Mouse (Mus musculus): Measurements from ENCODE around the gene Slc28a1.
"Not testable (repeated sequence)": the region's sequence is repeated elsewhere in the genome, so short reads cannot be mapped to it uniquely, and the experiment has no call there.

Slc28a1 gene

DNA sequence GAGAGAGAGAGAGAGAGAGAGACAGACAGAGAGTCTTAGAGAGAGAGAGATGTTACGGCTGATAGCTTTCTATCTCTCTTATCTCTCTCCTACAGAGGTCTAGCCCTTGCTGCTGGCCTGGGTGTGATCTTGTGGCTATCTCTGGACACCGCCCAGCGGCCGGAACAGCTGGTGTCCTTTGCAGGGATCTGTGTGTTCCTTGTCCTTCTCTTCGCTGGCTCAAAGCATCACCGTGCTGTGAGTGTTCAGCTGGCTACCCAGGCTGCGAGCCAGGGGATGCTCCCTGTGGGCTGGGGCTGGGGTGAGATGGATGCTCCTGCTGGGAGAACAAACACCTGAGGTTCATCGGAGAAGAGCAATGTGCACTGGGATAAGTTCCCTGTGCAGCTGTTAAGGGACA is 10.2 kb downstream of the Slc28a1 start:
- no peak for DNase-seq (ENCODE audit: low read depth, low spot score)

DNA sequence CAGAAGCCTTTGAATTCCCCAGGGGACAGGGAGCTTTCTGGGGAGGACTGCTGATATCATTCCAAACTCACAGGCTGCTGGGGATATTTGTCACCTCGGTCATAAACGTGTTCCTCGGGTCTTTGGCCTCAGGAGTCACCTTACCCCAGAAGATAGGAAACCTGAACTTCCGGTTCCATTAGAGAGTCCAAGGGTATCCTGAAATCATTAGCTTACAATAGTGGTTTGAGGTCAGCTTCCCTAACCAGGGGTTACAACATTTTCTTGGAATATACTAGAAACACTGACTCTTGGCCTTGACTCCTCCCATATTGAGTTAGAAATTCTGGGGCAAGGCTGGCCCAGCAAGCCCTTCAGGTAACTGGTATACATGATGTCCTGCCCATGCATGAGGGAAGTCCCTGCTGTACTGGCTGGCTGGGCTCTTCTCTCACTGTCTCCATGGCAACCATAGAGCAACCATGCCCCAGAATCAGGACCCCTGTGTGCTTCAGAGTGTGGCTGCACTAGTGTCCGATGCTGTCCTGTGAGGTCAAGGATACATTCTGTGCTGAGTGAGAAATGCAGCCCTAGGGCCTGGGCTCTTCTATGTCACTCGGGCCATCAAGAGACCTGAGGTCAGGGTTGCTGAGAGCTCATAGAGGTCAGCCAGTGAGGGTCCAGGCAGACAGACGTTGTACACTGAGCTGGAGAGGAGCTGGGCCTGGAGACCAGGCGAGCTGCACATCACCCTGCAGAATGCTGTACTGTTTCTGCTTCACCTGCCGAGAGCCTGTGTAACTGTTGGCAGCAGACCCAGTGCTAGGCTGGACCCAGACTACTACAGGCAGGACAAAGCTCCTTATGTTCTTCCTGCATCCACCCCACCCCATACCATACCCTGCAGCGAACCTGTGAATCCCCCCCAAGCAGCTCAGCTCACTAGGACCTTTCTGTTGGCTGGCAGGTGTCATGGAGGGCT is 10.9 kb downstream of the Slc28a1 start:
- no peak for DNase-seq (ENCODE audit: low read depth, low spot score)

DNA sequence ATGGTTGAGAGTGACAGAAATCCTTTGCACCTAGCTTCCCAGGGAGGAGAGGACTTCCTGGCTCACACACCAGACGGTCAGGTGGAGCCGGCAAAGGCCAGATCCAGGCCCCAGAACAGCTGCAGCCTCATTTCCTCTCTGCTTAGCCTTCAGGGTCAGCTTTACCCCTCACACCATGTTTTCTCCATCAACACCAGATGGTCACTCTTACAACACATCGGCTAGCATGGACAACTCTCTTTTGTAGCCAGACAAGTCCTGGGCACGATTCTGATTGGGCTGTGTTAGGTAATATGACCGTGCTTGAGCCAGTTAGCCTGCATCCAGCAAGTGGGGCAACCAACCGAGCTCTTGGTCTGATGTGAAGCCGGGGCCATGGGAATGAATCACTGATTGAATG is 17.3 kb downstream of the Slc28a1 start:
- DNase-seq (ENCODE audit: low read depth, low spot score) = no peak

DNA sequence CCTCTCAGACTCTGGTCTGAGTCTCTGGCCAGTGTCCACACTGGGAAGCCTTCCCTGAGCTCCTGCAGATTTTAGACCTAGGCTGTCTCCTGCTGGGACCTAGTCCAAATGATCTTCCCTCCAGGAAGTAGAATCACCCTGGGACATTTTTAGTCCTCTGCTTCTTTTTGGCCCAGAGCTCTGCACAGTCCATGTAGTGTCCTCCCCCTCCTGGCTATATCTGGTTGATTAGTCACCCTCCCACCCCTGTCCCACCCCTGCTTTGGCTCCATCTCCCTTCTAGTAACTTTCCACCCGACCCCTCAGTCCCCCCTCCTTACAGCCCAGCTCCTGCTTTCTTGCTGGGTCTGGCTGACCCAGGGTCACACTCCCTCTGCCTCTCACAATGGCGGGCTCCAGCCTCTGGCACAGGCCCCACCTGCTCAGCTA is 18.3 kb downstream of the Slc28a1 start:
- DNase-seq (ENCODE audit: low read depth, low spot score) = no peak

DNA sequence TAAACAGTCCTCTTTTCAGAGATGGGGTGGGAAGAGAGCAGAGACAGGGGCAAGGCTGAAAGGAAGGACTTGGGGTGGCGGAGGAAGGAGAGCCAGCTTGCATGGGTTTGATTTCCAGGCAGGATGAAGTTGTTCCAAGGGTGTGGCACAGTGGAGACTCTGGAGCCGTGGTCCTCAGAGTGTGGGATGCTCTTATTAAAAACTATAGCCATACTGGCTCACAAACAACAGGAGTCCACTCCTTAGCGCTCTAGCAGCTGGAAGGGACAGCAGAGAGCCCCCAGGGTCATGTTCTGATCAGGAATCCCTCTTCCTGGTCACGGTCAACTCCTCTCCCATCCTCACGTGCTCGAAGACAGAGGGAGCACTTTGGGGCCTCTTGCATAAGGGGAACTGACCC is 18.8 kb downstream of the Slc28a1 start:
- no peak for DNase-seq (ENCODE audit: low read depth, low spot score)

DNA sequence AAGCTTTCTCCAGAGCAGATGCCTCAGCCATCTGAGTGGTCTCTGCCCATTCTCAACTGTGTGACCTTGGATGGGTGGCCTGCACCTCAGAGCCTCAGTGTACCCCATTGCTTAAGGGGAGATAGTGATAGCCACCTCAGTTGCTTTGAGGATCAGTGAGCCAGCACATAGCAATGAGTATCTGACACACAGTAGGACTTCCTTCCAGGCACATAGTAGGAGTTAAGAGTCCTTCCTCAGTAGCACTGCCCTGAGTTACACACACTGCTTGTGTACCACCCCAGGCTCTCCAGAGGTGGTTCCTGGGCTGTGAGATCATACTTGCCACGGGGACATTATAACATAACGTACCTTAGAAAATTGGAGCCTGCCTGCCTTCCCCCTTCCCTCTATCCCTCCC is 19.3 kb downstream of the Slc28a1 start:
- no peak for DNase-seq (ENCODE audit: low read depth, low spot score)

DNA sequence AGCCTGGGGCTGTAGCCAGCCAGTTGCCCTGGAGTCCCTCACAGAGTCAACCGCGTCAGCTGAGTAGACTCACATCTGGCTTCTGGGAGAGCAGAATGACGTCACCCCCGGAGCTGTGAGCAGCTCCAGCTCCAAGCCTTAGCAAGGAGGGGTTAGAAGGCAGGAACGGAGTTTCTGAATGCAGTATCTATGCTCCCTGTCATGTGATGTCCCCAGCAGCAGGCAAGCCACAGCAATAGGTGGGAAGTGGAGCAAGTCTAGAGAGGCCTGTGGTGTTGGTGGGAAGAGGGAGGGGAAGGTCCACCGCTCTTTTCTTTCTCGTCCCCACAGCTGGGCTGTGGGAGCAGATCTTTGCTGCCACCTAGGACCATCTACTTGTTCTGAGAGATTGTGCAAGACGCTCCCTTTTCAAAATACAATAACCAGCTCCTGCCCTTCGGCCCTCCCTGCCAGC is 20.0 kb downstream of the Slc28a1 start:
- no peak for DNase-seq (ENCODE audit: low read depth, low spot score)

DNA sequence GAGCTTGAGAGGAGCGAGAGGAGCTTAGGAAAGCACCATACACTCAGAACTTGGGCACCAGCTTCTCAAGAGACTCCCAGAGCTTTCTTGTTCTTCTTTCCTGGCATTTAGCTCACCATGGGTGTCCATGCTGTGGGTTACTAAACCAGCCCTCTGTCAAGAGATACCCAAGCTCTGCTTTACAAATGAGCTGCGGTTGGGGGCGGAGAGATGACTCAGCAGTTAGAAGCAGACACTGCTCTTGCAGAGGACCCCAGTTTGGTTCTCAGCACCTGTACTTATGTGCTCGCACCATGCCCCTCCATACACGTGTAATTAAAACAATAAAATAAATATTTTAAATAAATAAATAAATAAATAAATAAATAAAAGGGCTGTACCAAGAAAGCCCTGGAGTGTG is 22.7 kb downstream of the Slc28a1 start:
- no peak for DNase-seq (ENCODE audit: low read depth, low spot score)

DNA sequence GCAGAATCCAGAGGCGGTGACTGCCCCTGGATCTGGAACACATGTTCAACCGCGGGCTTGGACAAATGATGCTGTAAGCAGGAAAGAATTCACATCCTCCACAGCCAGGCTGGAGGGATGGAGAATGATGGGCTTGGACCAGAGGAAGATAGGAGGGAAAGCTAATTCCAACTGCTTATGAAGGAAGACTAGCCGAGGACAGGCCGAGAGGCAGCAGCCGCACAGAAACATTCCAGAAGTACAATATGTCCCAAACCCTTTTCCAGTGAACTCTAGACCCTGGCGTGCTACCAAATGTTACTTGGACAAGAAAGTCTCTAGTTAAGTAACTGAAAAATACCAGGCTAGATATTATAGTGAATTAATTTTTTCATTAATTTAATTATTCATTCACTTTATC is 24.5 kb downstream of the Slc28a1 start:
- DNase-seq (ENCODE audit: low read depth, low spot score) = no peak

DNA sequence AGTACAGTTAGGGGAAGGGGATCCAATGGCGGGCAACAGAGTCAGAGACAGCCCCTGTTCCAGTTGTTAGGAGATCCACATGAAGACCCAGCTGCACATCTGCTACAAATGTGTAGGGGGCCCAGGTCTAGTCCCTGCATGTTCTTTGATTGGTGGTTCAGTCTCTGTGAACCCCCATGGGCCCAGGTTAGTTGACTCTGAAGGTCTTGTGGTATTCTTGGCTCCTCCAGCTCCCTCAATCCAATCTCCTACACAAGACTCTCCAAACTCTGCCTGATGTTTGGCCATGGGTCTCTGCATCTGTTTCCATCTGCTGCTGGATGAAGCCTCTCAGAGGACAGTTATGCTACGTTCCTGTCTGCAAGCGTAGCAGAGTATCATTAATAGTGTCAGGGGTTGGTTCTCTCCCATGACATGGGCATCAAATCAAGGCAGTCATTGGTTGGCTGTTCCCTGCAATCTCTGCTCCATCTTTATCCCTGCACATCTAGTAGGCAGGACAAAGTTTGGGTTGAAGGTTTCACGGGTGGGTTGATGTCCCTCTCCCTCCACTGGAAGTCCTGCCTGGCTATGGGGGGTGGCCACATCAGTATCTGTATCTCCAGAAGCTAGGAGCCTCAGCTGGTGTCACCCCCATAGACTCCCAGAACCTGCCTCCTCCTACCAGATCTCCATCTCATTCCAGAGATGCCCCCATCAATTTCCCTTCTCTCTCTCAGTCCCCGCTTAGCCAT is 25.2 kb downstream of the Slc28a1 start:
- DNase-seq (ENCODE audit: low read depth, low spot score) = no peak

DNA sequence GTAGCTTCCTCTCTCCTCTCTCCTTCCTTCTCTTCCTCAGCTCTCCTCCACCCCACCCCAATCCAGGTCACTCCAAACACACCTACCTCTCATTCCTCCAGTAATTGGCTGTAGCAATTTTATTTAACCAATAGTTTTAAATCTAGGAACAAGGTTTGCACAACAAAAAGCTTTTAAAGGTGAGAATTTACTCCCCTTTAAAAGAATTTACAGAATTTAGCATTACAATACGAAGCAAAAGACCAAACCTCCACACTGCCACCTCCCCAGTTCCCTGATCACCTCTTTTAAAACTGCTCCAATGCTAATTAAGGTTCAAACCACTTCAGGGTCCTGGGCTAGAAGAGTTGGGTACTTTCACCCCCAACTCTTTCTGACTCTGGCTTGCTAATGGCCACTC is 26.9 kb downstream of the Slc28a1 start:
- no peak for DNase-seq (ENCODE audit: low read depth, low spot score)

DNA sequence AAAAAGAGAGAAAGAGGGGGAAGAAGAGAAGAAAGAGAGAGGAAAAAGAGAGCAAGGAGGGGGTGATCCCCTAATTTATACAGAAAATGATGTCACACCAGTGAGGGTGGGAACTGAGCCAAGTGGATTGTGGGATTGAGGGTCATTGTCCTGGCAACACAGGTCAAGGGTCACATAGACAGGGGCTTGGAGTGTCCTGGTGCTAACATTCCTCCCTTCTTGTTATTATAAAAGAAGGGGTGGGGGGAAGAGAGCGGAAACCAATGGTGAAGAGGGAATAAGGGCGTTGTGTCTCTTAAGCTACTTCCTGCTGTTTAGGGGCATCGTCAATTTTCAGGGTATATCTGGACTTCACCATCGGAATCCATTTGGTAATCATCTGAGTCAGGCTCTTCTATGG is 28.5 kb downstream of the Slc28a1 start:
- not testable (repeated sequence) for DNase-seq (ENCODE audit: low read depth, low spot score)

DNA sequence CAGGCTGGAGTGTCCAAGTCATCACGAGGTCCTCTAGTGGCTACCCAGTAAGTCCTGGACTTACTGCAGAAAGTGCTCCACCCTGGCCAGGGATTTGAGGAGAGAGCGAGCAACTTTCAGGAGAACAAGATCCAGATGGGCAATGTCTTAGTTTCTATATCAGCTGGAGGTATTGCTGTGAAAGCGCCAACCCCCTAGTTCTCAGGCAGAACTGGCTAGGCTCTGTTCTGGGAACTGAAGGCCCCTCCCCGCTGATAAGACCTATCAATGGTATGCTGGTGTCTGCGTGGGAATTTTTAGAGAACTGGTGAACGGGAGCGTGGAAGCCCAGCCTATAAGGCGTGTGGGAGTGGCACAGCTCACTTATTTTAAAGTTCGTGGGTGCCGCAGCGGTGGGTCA is 35.2 kb downstream of the Slc28a1 start:
- no peak for DNase-seq (ENCODE audit: low read depth, low spot score)

DNA sequence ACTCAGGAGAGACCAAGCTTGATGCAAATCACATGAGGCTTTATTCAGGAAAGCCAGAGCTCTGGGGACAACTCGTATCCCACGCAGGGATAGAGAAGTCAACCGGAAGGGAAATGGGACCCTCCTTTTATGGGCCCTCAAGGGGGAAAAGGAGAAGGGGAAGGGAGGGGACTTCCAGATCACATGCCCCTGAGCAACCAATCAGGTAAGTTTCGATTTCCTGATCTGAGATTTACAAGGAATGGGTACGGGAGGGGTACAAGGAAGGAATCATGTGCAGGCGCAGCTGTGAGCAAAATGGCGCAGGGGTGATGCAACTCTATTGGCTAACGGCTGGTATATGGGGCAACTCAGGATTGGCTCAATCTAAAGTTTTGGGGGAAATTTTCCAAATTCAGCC is 36.6 kb downstream of the Slc28a1 start:
- DNase-seq (ENCODE audit: low read depth, low spot score) = no peak

DNA sequence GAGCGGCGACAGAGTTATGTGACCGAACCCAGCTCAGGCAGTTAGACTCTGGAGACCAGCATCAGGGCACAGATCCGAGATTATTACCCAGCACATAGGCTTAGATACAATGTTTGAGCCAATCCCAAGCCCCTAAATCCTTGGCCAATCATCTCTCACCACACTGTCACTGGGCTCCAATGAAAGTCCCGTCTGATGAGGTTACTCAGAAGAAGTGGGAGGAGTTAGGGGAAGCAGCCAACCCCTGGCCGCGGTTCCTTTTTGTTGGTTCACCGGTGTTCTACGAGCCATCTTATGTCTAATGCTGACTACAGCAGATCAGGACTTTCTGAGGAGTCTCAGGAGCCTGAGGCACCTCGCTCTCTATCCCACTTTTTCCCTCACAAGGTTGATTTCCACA is 37.7 kb downstream of the Slc28a1 start:
- no peak for DNase-seq (ENCODE audit: low read depth, low spot score)

DNA sequence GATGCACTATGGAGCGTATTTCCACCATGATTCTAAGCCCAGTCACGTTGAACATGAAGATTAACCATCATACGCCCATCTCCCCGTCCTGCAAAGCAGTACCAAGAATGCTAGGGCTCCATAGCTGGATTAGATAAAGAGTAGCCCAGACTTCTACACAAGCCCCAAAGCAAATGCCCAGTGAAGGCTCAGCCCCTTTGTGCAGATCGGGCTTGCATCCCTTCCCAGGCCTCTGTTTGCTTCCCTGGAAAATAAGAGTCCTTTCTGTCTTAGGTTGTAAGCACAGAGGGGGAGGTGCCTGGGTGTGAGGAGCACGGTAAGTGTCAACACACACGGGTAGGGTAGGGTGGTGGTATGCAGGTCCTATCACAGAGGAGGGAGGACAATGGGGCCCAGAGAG is 38.2 kb downstream of the Slc28a1 start:
- no peak for DNase-seq (ENCODE audit: low read depth, low spot score)

DNA sequence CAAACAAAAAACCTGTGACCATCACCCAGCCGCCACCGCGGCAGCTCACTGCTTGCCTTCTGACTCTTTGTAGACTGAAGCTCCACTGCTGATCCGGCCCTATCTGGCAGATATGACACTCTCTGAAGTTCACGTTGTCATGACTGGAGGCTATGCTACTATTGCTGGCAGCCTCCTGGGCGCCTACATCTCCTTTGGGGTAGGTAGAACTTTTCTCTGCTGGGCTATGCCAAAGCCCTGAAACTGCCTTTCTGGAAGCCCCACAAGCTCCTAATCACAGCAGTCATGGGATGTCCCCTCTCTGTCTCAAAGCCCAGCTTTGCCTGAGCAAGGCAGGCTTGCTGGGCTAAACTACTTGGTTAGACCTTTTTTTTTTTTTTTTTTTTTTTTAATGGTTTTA is 38.7 kb downstream of the Slc28a1 start:
- no peak for DNase-seq (ENCODE audit: low read depth, low spot score)

DNA sequence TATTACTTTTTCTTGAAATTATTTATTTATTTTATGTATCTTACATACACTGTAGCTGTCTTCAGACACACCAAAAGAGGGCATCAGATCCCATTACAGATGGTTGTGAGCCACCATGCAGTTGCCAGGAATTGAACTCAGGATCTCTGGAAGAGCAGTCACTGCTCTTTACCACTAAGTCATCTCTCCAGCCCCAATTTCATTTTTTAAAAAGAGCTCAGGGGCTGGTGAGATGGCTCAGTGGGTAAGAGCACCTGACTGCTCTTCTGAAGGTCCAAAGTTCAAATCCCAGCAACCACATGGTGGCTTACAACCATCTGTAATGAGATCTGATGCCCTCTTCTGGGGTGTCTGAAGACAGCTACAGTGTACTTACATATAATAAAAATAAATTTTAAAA is 39.6 kb downstream of the Slc28a1 start:
- not testable (repeated sequence) for DNase-seq (ENCODE audit: low read depth, low spot score)

DNA sequence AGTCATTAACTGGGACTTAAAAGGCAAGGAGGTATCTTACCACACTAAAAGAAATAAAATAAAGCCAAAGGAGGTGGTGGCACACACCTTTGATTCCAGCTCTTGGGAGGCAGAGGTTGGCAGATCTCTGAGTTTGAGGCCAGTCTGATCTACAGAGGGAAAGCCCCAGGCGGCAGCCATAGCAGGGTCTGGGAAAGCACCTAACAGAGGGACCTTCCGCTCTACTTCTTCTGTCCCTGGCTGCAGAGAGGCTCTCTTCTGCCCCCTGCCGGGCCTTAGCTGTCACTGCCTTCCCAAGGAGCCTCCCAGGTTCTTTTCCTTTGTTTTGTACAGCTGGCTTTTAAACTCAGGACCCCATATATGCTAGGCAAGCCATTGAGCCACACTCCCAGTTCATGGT is 40.4 kb downstream of the Slc28a1 start:
- no peak for DNase-seq (ENCODE audit: low read depth, low spot score)

DNA sequence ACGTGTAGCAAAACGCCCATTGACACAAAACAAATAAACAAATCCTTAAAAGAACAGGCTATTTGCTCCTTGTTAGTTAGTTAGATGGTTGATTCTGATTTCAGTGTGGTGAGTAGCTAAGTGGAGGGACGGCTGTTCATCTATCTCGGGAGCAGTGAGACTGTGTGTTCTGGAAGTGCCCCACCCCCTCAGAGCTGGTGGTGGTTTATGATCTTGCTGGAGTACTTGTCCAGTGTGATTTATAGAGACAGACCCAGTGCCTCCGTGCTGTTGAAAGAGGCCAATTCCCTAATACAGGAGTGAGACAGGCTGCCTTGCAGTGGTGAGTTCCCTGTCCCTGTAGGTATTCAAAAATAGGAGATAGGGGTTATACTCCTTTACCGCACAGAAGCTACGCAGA is 44.3 kb downstream of the Slc28a1 start:
- no peak for DNase-seq (ENCODE audit: low read depth, low spot score)

DNA sequence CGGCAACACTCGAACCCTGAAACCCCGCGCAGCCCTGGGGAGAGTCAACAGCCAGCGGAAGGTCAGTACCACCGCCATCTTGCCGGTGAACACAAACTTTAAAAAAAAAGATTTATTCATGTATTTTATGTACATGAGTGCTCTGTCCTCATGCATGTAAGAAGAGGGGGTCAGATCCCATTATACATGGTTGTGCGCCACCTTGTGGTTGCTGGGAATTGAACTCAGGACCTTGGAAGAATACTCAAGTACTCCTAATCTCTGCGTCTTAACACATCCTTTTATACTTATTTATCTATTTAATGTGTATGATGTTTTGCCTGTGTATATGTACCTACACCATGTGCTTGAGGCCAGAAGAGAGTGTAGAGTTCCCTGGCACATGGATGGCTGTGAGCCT is 47.1 kb downstream of the Slc28a1 start:
- DNase-seq (ENCODE audit: low read depth, low spot score) = no peak

DNA sequence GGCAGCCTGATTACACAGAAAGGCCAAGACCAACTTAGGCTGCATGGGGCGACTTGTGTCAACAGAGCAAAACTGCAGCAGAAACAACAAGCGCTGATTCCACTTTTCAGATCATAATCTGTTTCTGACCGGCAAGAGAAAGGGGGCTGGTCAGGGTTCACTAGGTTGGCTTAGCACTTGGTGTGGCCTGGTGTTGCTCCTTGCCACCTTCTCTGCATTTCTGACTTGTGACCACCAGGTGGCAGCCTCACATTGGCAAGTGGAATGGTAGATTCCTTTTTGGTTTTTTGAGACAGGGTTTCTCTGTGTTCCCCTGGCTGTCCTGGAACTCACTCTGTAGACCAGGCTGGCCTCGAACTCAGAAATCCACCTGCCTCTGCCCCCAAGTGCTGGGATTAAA is 47.7 kb downstream of the Slc28a1 start:
- DNase-seq (ENCODE audit: low read depth, low spot score) = no peak

DNA sequence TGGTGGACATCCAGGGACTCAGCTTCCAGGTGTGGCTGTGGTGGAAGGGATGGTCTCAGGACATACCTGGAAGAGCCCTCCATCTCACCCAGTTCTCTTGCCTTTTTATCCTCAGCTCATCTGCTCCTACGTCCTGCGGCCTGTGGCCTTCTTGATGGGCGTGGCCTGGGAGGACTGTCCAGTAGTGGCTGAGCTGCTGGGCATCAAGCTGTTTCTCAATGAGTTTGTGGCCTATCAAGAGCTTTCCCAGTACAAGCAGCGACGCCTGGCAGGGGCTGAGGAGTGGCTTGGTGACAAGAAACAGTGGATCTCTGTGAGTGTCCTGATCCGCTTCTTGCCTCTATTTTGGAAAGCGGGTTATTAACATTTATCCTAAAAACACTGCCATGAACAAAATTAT is 49.8 kb downstream of the Slc28a1 start:
- no peak for DNase-seq (ENCODE audit: low read depth, low spot score)

Measured in brain, embryonic 18.5 days (tissue).